Mouse (Mus musculus): ENCODE measurements around the gene Zdhhc23. TPM values are rescaled to one million over a fixed set of nuclear protein-coding genes. Genes with fewer than 3 reads are reported as not detected.

The Zdhhc23 gene
- polyA plus RNA-seq, 1 experiment from 2014 or later: 2.4 TPM

DNA sequence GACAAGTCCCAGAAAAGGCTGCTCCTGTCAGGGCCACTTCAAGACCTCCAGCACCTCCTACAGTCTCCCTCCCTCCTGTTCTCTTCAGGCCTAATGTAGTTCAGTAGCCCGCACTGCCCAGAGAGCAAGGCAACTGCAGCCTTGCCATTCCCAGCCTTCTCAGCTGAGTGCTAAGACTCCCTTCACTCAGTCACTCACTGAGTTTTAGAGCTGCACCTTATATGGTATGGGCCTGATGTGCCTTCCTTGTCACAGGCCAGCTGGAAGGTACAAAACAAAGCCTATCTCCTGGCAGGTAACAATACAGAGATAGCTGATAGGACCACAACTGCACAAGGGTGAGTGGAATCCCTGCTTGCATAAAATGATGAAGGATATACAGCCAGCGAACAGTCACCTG is 7.2 kb downstream of the Zdhhc23 start:
- Histone ChIP-seq H3K4me1 (ENCODE audit: insufficient read depth, low read length) (no peaks in the 10 kb centered on the region), H3K27me3 (ENCODE audit: insufficient read depth, low read length) (no peaks in the 10 kb centered on the region), H3K9me3 (ENCODE audit: low read length) (no peaks in the 10 kb centered on the region), H3K4me3 (ENCODE audit: low read length) (no peak overlapping the region), H3K36me3 (ENCODE audit: insufficient read depth, low read length) (no peaks in the 10 kb centered on the region), H3K4me2 (replicated peaks; ENCODE audit: low read depth, low read length) (no peak overlapping the region), H3K27ac (ENCODE audit: low read length) (no peak overlapping the region), H3K9ac (replicated peaks; ENCODE audit: low read length) (no peak overlapping the region)
- no peak for ATAC-seq (ENCODE audit: low FRiP score, low TSS enrichment)
- 85% methylated on average over 2 of the region's 2 CpGs for WGBS

GRCm38 (mm10) chr16:43971741-43972140 is 7.8 kb downstream of the Zdhhc23 start:
- H3K27ac ChIP-seq (ENCODE audit: low read length): no peak overlapping the region
- no peaks in the 10 kb centered on the region for H3K4me1 ChIP-seq (ENCODE audit: insufficient read depth, low read length)
- H3K4me2 ChIP-seq (replicated peaks; ENCODE audit: low read depth, low read length): no peak overlapping the region
- H3K9me3 ChIP-seq (ENCODE audit: low read length): no peaks in the 10 kb centered on the region
- H3K36me3 ChIP-seq (ENCODE audit: insufficient read depth, low read length): no peaks in the 10 kb centered on the region
- WGBS: 86% methylated on average over 9 of the region's 9 CpGs
- ATAC-seq (ENCODE audit: low FRiP score, low TSS enrichment): no peak
- no peak overlapping the region for H3K4me3 ChIP-seq (ENCODE audit: low read length)
- H3K9ac ChIP-seq (replicated peaks; ENCODE audit: low read length): no peak overlapping the region
- H3K27me3 ChIP-seq (ENCODE audit: insufficient read depth, low read length): no peaks in the 10 kb centered on the region

DNA sequence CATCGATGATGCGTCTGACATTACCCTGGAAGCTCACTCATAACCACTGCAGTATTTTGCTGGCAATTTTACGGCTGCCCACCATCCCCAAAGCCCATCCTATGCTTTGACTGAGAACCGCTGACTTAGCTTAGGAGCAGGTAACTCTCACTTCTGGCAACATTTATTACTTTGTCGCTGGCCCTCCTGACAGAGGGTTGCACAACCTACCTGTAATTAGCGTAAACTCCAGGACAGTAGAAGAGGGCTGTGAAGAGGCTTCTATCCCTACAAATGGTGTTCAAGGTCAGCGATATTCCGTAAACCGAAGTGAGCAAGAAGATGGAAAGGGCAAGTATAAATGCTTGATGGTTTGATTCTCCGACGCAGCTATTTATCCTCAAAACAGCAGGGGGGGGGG is 8.4 kb downstream of the Zdhhc23 start:
- Histone ChIP-seq H3K9ac (replicated peaks; ENCODE audit: low read length) (no peak overlapping the region), H3K27me3 (ENCODE audit: insufficient read depth, low read length) (no peaks in the 10 kb centered on the region), H3K4me3 (ENCODE audit: low read length) (no peak overlapping the region), H3K4me1 (ENCODE audit: insufficient read depth, low read length) (no peaks in the 10 kb centered on the region), H3K9me3 (ENCODE audit: low read length) (no peaks in the 10 kb centered on the region), H3K4me2 (replicated peaks; ENCODE audit: low read depth, low read length) (no peak overlapping the region), H3K27ac (ENCODE audit: low read length) (no peak overlapping the region), H3K36me3 (ENCODE audit: insufficient read depth, low read length) (no peaks in the 10 kb centered on the region)
- WGBS: 94% methylated on average over 11 of the region's 11 CpGs
- ATAC-seq (ENCODE audit: low FRiP score, low TSS enrichment): no peak

GRCm38 (mm10) chr16:43970426-43970825 is 9.2 kb downstream of the Zdhhc23 start:
- ATAC-seq (ENCODE audit: low FRiP score, low TSS enrichment): no peak
- no peak overlapping the region for H3K9ac ChIP-seq (replicated peaks; ENCODE audit: low read length)
- no peaks in the 10 kb centered on the region for H3K9me3 ChIP-seq (ENCODE audit: low read length)
- H3K27me3 ChIP-seq (ENCODE audit: insufficient read depth, low read length): no peaks in the 10 kb centered on the region
- H3K4me3 ChIP-seq (ENCODE audit: low read length): no peak overlapping the region
- WGBS: 85% methylated on average over 3 of the region's 3 CpGs
- no peak overlapping the region for H3K4me2 ChIP-seq (replicated peaks; ENCODE audit: low read depth, low read length)
- H3K36me3 ChIP-seq (ENCODE audit: insufficient read depth, low read length): no peaks in the 10 kb centered on the region
- no peak overlapping the region for H3K27ac ChIP-seq (ENCODE audit: low read length)
- no peaks in the 10 kb centered on the region for H3K4me1 ChIP-seq (ENCODE audit: insufficient read depth, low read length)

DNA sequence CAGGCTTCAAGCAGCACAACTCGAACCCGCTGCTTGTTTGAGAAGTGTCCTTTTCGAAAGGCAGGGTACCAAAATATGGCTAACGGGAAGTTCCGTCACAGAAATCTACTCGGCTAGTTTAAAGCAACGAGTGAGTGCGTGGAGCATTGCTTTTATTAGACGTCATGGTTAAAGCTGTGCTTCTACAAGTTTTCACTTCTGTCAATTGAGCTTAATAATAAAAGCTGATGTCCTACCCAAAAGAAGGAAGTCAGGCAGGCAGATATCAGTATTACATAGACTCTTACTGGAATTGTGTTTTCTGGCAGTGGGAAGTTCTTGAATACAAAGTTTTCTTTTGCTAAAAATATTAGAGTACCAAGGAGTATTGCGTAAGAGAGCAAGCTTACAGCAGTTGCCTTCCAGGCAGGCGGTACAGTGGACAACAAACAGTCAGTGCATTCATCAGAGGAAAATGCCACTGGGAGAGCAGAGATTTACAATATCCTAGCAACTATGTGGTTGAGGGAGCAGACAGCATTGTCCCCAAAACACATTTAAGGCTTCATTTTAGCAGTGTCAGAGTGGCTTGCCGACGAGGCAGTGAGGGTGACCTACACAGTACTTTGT is 13.7 kb downstream of the Zdhhc23 start:
- Histone ChIP-seq H3K4me2 (replicated peaks; ENCODE audit: low read depth, low read length) (no peak overlapping the region), H3K27me3 (ENCODE audit: insufficient read depth, low read length) (no peaks in the 10 kb centered on the region), H3K4me1 (ENCODE audit: insufficient read depth, low read length) (no peaks in the 10 kb centered on the region), H3K27ac (ENCODE audit: low read length) (no peak overlapping the region), H3K9me3 (ENCODE audit: low read length) (no peaks in the 10 kb centered on the region), H3K9ac (replicated peaks; ENCODE audit: low read length) (no peak overlapping the region), H3K36me3 (ENCODE audit: insufficient read depth, low read length) (peaks cover 2% of the 10 kb centered on the region; the same call in 1 of the 2 replicates), H3K4me3 (ENCODE audit: low read length) (no peak overlapping the region)
- 83% methylated on average over 13 of the region's 13 CpGs for WGBS
- no peak for ATAC-seq (ENCODE audit: low FRiP score, low TSS enrichment)

DNA sequence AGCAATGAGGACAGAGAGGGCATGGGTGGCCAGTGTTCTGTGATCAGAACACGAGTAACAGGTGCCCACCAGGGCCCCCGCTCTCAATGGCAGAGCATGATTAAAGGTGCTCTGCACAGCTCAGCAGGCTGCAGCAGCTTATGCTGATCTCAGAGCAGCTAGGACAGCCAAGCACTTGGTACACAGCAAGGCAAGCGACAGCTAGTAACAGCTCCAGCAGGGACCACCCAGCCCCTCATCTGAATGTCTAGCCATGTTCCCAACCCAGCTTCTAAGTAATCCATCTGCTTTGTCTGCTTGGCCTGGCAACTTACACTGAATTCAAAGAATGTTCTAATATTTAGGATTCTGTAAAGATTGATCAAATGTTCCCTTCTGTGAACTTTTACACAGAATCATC is 15.8 kb downstream of the Zdhhc23 start:
- no peak overlapping the region for H3K9ac ChIP-seq (replicated peaks; ENCODE audit: low read length)
- no peaks in the 10 kb centered on the region for H3K4me1 ChIP-seq (ENCODE audit: insufficient read depth, low read length)
- H3K27me3 ChIP-seq (ENCODE audit: insufficient read depth, low read length): no peaks in the 10 kb centered on the region
- no peak for ATAC-seq (ENCODE audit: low FRiP score, low TSS enrichment)
- no peak overlapping the region for H3K27ac ChIP-seq (ENCODE audit: low read length)
- H3K36me3 ChIP-seq (ENCODE audit: insufficient read depth, low read length): peaks cover 6% of the 10 kb centered on the region; the same call in 1 of the 2 replicates
- no peaks in the 10 kb centered on the region for H3K9me3 ChIP-seq (ENCODE audit: low read length)
- H3K4me2 ChIP-seq (replicated peaks; ENCODE audit: low read depth, low read length): no peak overlapping the region
- no peak overlapping the region for H3K4me3 ChIP-seq (ENCODE audit: low read length)
- WGBS: 89% methylated on average over 3 of the region's 3 CpGs

DNA sequence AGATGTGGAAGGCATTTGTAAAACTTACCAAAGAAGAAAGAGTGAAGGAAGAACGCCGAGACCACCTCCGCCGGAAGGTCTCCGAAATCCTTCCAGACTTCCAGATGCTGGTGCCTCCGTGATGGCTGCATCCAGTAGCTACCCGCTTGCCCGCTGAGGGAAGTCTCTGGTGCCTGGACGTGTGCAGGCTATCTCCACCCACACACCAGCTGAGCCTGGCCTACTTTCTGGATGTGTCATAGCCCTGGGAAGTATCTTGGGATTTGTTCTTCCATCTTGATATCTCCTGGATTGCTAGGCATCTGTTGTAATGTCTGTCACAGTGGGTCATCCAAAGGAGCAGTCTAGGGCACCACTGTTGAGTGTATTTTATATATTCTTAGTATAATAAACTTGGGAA is 16.3 kb downstream of the Zdhhc23 start:
- Histone ChIP-seq H3K9ac (replicated peaks; ENCODE audit: low read length) (no peak overlapping the region), H3K9me3 (ENCODE audit: low read length) (no peaks in the 10 kb centered on the region), H3K4me1 (ENCODE audit: insufficient read depth, low read length) (no peaks in the 10 kb centered on the region), H3K4me2 (replicated peaks; ENCODE audit: low read depth, low read length) (no peak overlapping the region), H3K27me3 (ENCODE audit: insufficient read depth, low read length) (no peaks in the 10 kb centered on the region), H3K27ac (ENCODE audit: low read length) (no peak overlapping the region), H3K4me3 (ENCODE audit: low read length) (no peak overlapping the region), H3K36me3 (ENCODE audit: insufficient read depth, low read length) (peaks cover 6% of the 10 kb centered on the region; the same call in 1 of the 2 replicates)
- 92% methylated on average over 9 of the region's 9 CpGs for WGBS
- no peak for ATAC-seq (ENCODE audit: low FRiP score, low TSS enrichment)

GRCm38 (mm10) chr16:43958038-43958437 is 21.6 kb downstream of the Zdhhc23 start:
- peaks cover 7% of the 10 kb centered on the region; the same call in 1 of the 2 replicates for H3K36me3 ChIP-seq (ENCODE audit: insufficient read depth, low read length)
- H3K27me3 ChIP-seq (ENCODE audit: insufficient read depth, low read length): no peaks in the 10 kb centered on the region
- no peak for ATAC-seq (ENCODE audit: low FRiP score, low TSS enrichment)
- no peak overlapping the region for H3K9ac ChIP-seq (replicated peaks; ENCODE audit: low read length)
- H3K9me3 ChIP-seq (ENCODE audit: low read length): no peaks in the 10 kb centered on the region
- H3K4me3 ChIP-seq (ENCODE audit: low read length): no peak overlapping the region
- no peak overlapping the region for H3K27ac ChIP-seq (ENCODE audit: low read length)
- WGBS: 82% methylated on average over 4 of the region's 4 CpGs
- H3K4me1 ChIP-seq (ENCODE audit: insufficient read depth, low read length): no peaks in the 10 kb centered on the region
- H3K4me2 ChIP-seq (replicated peaks; ENCODE audit: low read depth, low read length): no peak overlapping the region

- 0 out of 2 replicates have a peak, but pooled peaks cover 4% of the 10 kb centered on the region for H3K36me3 ChIP-seq (ENCODE audit: insufficient read depth, low read length)
- no peaks in the 10 kb centered on the region for H3K9me3 ChIP-seq (ENCODE audit: low read length)
- no peak overlapping the region for H3K9ac ChIP-seq (replicated peaks; ENCODE audit: low read length)
- no peaks in the 10 kb centered on the region for H3K27me3 ChIP-seq (ENCODE audit: insufficient read depth, low read length)
- WGBS: 69% methylated on average over 6 of the region's 6 CpGs
- no peak for ATAC-seq (ENCODE audit: low FRiP score, low TSS enrichment)
- no peaks in the 10 kb centered on the region for H3K4me1 ChIP-seq (ENCODE audit: insufficient read depth, low read length)
- H3K27ac ChIP-seq (ENCODE audit: low read length): no peak overlapping the region
- no peak overlapping the region for H3K4me2 ChIP-seq (replicated peaks; ENCODE audit: low read depth, low read length)
- no peak overlapping the region for H3K4me3 ChIP-seq (ENCODE audit: low read length)
Observed at GRCm38 (mm10) chr16:43954913-43955312, 24.7 kb downstream of the Zdhhc23 start.

DNA sequence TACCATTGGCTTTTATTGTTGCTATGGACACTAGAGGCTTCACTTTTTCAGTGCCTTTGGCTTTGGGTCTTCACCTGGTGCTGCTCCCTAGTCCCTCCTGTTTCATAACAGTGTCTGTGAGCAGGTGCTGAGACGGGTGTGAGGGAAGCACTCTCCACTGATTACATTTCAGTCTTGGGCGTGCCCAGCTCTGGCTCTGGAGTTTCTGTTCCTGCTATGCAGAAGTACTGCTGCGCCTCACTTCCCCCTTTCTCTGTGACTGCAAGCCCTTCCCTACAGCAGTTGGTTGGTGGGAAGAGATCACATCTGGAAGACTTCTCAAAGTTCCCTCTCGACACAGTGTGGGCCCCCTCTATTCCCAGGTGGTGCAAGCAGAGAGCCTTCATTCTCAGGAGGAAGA is 28.0 kb downstream of the Zdhhc23 start:
- ATAC-seq (ENCODE audit: low FRiP score, low TSS enrichment): no peak
- 81% methylated on average over 4 of the region's 4 CpGs for WGBS

More for the DNA sequence above, 28.0 kb downstream of the Zdhhc23 start:
- Histone ChIP-seq H3K27me3 (ENCODE audit: insufficient read depth, low read length) (no peaks in the 10 kb centered on the region), H3K4me3 (ENCODE audit: low read length) (no peak overlapping the region), H3K27ac (ENCODE audit: low read length) (no peak overlapping the region), H3K4me1 (ENCODE audit: insufficient read depth, low read length) (no peaks in the 10 kb centered on the region), H3K9ac (replicated peaks; ENCODE audit: low read length) (no peak overlapping the region), H3K4me2 (replicated peaks; ENCODE audit: low read depth, low read length) (no peak overlapping the region), H3K36me3 (ENCODE audit: insufficient read depth, low read length) (no peaks in the 10 kb centered on the region), H3K9me3 (ENCODE audit: low read length) (no peaks in the 10 kb centered on the region)

Measured in kidney, embryonic 16.5 days (tissue).